Mouse (Mus musculus): Measurements from ENCODE around the gene Chst8. TPM values are rescaled to one million over a fixed set of nuclear protein-coding genes. Genes with fewer than 3 reads are reported as not detected.

The Chst8 gene
- total RNA-seq, 2 experiments from 2014 or later = 0.37 TPM; not detected in 1

GRCm38 (mm10) chr7:34720882-34721649 lies 91.4 kb downstream of the Chst8 start:
- intact Hi-C loops (cut with DNase I) = no loop called here
- no peak for DNase-seq

GRCm38 (mm10) chr7:34719599-34719998 lies 92.9 kb downstream of the Chst8 start:
- peak; percentile 67 to 74 for DNase-seq
- intact Hi-C loops (cut with DNase I) = loop anchor here (1.0 to 5.0 kb wide), 2 partner anchors 43 to 312 kb away; no protein-coding TSS in a partner anchor

DNA sequence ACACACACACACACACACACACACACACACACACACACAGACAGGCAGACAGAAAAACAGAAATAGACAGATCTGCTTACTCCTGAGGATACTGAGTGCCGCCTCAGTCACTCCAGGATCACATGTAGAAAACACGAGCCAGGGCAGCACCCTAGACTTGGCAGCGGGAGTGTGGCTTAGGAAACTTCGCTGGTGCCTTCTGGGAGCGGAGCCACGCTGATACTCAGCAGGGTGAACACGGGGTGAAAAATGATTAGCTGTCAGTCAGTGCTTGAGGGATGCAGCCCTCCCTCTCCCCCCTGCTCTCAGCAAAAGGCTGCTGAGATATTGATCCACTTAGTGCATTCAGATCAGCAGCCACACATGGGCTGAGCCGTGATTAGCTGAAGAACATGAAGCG lies 93.9 kb downstream of the Chst8 start:
- intact Hi-C loops (cut with DNase I) = loop anchor here (1.0 to 5.0 kb wide), 2 partner anchors 42 to 311 kb away; no protein-coding TSS in a partner anchor
- peak; percentile 46 to 61 for DNase-seq

GRCm38 (mm10) chr7:34717161-34717810 lies 95.2 kb downstream of the Chst8 start:
- intact Hi-C loops (cut with DNase I) = loop anchor here (5.0 kb wide), 1 partner anchor 310 kb away; no protein-coding TSS in a partner anchor
- no peak for DNase-seq

GRCm38 (mm10) chr7:34714848-34715460 lies 97.6 kb downstream of the Chst8 start:
- intact Hi-C loops (cut with DNase I) = loop anchor here (5.0 kb wide), 1 partner anchor 308 kb away; no protein-coding TSS in a partner anchor
- DNase-seq = no peak

DNA sequence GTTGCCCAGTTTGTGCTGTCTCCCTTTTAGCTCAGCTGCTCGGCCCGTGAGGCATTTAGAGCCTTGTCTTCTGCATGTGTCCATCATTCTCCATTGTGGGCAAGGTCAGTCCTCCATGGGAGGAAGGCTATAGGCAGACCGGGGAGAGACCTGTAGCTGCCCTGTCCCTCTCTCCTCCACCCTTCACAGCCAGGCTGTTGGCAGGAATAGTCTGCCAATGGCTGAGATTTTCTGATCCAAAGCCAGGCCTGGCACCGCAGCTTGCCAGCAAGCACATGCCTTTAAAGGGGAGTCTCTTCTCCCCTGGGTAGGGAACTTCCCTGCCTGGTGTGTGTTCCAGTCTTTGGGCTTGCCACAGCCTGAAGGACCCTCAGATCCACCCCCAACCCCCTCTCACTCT lies 103.4 kb downstream of the Chst8 start:
- DNase-seq = peak; percentile 58 to 75
- intact Hi-C loops (cut with DNase I) = no loop called here

- intact Hi-C loops (cut with DNase I) = no loop called here
- DNase-seq = no peak
Observed at GRCm38 (mm10) chr7:34704401-34704800, 108.1 kb downstream of the Chst8 start.

- intact Hi-C loops (cut with DNase I) = no loop called here
- DNase-seq = no peak
Observed at GRCm38 (mm10) chr7:34703437-34703836, 109.1 kb downstream of the Chst8 start.

DNA sequence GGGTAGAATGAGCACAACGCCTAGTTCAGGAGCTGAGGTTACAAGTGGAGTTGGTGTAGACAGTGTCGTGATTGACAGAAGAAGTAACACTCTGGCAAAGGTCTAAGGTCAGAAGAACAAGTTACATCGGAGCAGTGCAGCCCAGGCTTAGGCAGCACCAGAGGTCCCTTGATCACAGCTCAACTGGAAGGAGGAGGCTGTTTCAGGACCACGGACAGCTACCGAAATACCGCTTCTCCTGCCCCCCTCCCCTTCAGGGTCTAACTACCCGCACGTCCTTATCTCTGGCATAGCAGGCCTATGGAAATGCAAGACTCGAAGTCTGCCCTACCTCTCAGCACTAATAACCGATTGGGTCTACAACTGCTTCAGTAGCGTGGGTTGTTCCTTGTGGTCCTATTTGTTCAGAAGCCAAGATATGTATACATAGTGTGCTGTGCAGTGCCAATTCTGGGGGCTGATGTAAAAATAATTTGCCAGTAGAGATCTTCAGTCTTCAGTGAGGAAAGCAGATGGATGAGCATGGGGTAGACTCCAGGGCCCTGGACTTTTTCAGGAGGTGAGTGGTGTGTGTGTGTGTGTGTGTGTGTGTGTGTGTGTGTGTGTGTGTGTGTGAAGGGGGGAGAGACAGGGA lies 109.7 kb downstream of the Chst8 start:
- peak; percentile 36 to 50 for DNase-seq
- intact Hi-C loops (cut with DNase I) = no loop called here

GRCm38 (mm10) chr7:34699888-34700287 lies 112.6 kb downstream of the Chst8 start:
- DNase-seq = no peak
- intact Hi-C loops (cut with DNase I) = no loop called here

DNA sequence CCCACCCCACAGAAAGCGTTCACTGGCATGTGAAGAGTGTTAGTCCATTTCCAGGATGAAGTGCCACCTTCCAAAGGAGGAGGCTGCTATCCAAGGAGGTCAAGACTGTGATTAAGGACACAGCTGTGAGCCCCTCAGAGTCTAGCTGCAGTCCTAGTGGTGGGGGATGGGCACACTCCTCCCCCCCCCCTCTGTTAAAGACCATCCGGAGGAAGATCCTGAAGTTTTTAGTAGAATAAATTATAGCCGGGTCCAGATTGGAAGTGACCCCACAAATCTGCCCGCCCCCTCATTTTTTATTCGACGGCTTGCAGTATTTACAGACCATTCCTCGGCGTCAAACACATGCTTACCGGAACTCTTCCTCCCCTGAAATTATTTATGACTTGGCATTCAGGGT lies 114.3 kb downstream of the Chst8 start:
- intact Hi-C loops (cut with DNase I) = no loop called here
- no peak for DNase-seq

DNA sequence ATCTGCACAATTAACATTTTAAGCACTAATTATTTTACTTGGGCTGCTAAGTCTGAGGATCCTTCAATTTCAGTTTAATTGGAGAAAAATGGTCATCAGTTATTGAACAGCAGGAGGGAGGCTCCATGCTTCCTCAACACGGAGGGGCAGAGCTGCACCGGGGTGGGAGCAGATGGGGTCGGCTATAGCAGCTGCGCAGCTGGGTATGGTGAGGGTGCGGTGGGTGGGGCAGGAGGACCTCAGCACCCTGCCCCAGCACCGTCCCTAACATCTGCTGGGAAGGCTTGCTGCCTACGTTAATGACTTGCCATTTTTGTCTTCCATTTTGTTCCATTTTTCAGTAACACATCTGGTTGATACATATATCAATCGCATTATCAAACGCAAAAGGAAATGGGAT lies 116.4 kb downstream of the Chst8 start:
- intact Hi-C loops (cut with DNase I) = no loop called here
- no peak for DNase-seq

DNA sequence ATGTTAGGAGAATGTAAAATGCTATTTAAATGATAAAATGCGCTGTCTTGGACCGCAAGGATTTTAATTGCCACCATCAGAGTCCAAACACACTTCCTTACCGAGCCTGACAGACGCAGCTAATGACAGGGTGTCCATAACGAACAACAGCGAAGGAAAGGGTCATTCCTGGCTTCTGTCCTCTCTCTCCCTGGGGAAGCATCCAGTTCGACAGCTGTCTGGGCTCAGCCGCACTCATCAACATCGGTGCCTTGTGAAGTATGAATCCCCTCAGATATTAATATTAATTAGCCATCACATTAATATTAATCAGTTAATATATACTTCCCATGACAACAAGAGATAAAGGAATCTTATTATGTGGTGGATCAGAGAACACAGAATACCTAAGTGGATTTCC lies 117.6 kb downstream of the Chst8 start:
- intact Hi-C loops (cut with DNase I) = no loop called here
- no peak for DNase-seq

DNA sequence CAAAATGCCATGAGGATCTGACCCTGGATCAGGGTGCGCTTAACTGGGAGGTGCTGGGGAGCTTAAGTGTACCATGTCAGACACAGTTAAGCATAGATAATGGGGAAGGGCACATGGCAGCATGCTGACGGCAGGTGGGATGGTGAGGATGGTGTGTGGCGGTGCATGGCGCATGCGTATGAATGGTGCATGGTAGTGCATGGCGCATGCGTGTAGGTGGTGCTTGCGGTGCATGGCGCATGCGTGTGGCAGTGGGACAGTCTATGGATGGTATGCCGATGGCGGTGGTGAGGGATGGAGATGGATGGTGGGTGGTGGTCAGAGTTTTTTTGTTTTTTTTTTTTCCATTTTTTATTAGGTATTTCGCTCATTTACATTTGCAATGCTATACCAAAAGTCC lies 118.6 kb downstream of the Chst8 start:
- DNase-seq = no peak
- intact Hi-C loops (cut with DNase I) = no loop called here

DNA sequence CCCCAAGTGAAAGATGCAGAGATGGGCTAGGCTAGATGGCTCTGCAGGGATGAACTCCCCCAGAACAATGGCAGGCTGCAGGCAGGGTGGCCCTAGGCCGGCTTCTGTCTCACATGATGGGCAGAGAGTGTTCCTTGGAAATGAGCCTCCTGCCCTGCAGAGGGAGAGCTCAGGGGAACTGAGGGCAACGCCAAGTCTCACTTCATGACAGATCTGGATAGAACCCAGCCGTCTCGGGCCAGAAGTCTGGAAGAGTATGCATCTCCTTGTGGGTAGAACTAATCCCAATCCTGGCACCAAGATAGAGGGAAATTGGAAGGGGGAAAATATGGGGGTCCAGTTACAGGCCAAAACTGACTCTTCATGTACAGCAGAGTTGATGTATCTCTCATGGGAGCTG lies 119.4 kb downstream of the Chst8 start:
- no peak for DNase-seq
- intact Hi-C loops (cut with DNase I) = no loop called here

DNA sequence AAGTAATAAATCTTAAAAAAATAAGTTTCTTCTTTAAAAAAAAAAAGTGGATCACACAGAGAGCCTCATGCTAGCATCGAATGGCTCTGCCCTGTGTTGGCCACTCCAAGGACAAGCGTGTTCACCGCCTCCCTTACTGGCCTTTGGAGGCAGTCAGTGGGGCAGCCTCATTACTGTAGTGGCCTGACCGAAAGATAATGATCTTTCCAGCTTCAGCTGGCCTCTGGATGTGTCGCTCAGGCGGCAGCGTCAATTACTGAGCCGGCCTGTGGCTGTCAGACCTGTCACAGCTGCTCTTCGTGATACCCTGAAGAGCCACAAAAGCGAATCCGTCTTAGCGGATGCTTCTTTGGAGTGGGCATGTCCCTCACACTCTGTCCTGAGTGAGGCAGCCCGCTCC lies 122.4 kb downstream of the Chst8 start:
- intact Hi-C loops (cut with DNase I) = no loop called here

DNA sequence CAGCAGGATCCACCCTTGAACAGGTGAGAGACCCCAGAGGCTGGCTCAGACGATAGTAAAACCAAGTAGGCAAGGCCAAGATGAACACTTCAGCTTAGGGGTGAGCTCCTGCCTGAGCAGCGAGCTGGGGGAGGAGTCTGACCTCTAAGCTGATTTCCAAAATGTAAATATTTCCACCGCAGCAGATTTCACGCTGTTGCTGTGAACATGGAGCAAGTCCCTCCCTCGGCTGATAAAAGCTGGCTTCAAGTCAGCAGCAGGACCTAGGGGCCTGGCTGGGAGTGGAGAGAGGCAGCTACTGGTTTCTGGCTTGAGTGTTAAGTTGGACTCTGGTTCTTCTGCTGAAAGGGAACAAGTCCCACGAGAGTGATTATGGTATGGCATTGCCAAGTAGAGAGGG lies 123.5 kb downstream of the Chst8 start:
- peak in 1 of 2 experiments; percentile 12 for DNase-seq
- intact Hi-C loops (cut with DNase I) = no loop called here

More for the DNA sequence above, 122.4 kb downstream of the Chst8 start:
- no peak for DNase-seq

DNA sequence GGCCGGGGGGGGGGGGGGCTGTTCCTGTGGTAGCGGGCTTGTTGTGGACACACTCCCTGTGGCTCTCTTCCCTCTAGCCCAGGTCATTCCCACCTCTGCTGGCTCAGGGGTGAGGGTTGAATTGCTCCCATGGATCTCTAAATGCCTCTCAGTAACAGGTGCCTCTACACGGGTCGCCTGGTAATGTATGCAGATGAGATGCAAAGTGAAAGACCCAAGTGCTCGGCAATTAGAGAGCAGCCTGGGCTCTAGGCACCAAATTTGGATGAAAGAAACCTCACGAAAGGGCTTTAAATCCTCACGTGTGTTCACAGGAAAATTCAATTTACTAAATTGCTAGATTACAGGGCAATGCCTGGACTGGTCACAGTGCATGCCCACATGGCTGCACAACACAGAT lies 126.7 kb downstream of the Chst8 start:
- intact Hi-C loops (cut with DNase I) = no loop called here
- DNase-seq = no peak

- DNase-seq = no peak
- intact Hi-C loops (cut with DNase I) = no loop called here
Observed at GRCm38 (mm10) chr7:34685176-34685575, 127.3 kb downstream of the Chst8 start.

DNA sequence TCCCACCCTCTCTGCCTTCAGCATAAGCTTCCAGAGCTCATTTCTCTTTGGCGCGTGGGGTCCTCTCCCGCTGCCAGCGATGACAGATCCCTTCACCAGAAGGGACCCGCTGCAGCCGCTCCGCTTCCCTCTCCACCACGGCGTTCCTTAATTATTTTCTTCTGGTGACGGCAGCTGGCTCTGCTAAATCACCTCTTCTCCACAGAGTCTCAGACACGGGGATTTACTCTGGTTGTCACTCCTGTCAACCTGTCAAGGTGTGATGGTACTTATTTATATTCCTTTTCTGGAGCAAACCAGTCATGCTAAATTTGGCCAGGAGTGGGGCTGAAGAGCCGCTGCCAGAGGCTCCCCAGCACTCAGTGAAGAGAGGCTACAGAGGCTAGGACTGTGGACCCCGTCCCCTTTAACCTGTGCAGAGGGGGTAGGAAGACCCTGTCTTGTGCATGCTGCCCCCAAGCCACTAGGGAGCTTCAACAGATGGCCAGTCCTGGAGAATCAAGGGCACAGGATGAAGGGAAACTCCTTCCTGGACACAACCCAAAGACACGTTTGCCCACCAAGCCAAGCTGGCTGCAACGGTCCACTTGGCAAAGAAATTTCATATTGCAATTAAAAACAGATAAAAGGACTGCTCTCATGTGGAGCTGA lies 131.6 kb downstream of the Chst8 start:
- intact Hi-C loops (cut with DNase I) = no loop called here
- no peak for DNase-seq

Measured in heart, postnatal 14 days (tissue).